Mouse (Mus musculus) hindbrain, embryonic 14.5 days (tissue): ENCODE measurements around the gene Ccdc78. TPM values are rescaled to one million over a fixed set of nuclear protein-coding genes. Genes with fewer than 3 reads are reported as not detected.
A peak's percentile ranks its signal among the peaks of the same experiment; 100 is the strongest.

ENCODE experiments used
- ATAC-seq: fragments of 200-750 bp; cut with Nextera tagmentation; 2 replicates; pipeline ENCODE4 v1.8.0; 2017; ENCODE audit warnings: moderate number of reproducible peaks, mild to moderate bottlenecking, moderate TSS enrichment, moderate library complexity; ENCODE audit not compliant: low FRiP score
- DNase-seq: peaks from one replicate; pipeline ENCODE4 v3.0.0-alpha.2; 2015; ENCODE audit warnings: low spot score
- H3K27ac ChIP-seq: fragments of 300-500 bp; sonication (generic); 2 replicates; pipeline ENCODE4 v1.5.1; 2014; ENCODE audit warnings: mild to moderate bottlenecking, moderate library complexity
- H3K27me3 ChIP-seq: fragments of 300-500 bp; sonication (generic); 2 replicates; pipeline ENCODE4 v1.6.1; 2014; ENCODE audit warnings: mild to moderate bottlenecking, low read length, mixed read lengths; ENCODE audit not compliant: control insufficient read depth, insufficient read depth
- H3K36me3 ChIP-seq: fragments of 300-500 bp; sonication (generic); replicated peaks from 2 replicates; pipeline ENCODE4 v1.6.1; 2014; ENCODE audit not compliant: control insufficient read depth, insufficient read depth
- H3K4me1 ChIP-seq: fragments of 300-500 bp; sonication (generic); replicated peaks from 2 replicates; pipeline ENCODE4 v1.6.1; 2014; ENCODE audit warnings: antibody characterized with exemption, low read length, mixed read lengths; ENCODE audit not compliant: control insufficient read depth, insufficient read depth
- H3K4me2 ChIP-seq: fragments of 300-500 bp; sonication (generic); replicated peaks from 2 replicates; pipeline ENCODE4 v1.6.1; 2014; ENCODE audit warnings: mild to moderate bottlenecking, moderate library complexity
- H3K4me3 ChIP-seq: fragments of 300-500 bp; sonication (generic); replicated peaks from 2 replicates; pipeline ENCODE4 v1.5.1; 2014; ENCODE audit warnings: mild to moderate bottlenecking, low read length
- H3K9ac ChIP-seq: fragments of 300-500 bp; sonication (generic); 2 replicates; pipeline ENCODE4 v1.6.1; 2014
- H3K9me3 ChIP-seq: fragments of 300-500 bp; sonication (generic); 2 replicates; pipeline ENCODE4 v1.6.1; 2016; ENCODE audit warnings: low read length; ENCODE audit not compliant: control insufficient read depth
- WGBS: fragments of 180-500 bp; shearing (Covaris S2); extraction: QIAGEN DNeasy Blood & Tissue Kit; methylation state at CpG from one replicate; pipeline ENCODE4 v1.1.7; 2014; 5-methylcytosine and 5-hydroxymethylcytosine counted together
- polyA plus RNA-seq: library from polyadenylated mRNA; unstranded; fragments of >200 nt; fragmentation: Nextera tagmentation; extraction: Ambion mirVana; gene quantifications from 2 replicates; pipeline ENCODE4 v1.2.1, GENCODE M21; 2014

The Ccdc78 gene
- polyA plus RNA-seq, 1 experiment from 2014 or later = 0.41 TPM

DNA sequence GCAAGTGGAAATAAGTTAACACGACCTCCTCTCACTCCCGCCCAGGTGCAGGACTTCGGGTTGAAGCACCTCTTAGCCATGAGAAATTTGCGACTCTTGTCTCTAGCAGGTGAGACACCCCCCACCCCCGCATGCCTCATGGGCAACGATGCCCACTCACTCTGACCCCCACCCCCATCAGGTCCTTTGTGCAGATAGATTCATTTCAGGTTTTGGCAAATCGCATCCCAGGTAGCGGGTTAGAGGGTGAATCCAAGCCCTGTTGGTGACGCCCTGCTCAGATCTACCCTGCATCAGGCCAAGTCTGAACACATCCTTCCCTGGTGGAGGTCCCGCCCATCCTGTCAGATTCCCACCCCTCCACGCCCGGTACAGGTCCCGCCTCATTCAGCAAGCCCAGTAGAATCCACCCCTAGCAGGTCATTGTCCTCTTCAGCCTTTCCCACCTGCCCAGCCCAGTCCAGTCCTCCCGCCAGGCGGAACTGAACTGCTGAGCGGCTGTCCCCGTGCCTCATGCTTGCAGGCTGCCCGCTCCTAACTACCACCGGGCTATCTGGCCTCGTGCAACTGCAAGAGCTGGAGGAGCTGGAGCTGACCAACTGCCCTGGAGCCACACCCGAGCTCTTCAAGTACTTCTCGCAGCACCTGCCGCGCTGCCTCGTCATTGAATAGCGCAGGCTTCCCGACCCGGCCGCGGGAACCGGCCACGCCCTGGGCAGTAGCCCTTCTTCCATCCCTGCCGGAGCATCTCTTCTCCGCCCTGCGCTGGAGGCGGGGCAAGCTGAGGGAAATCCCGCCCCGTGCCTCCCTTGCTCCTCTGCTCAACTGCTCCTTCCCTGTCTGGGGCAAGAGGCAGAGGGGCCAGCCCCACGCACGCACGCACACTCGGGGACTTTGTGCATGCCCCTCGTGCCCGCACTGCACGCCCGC is 32.7 kb downstream of the Ccdc78 start:
- ATAC-seq (no peak), DNase-seq (no peak)
- Histone ChIP-seq H3K27me3 (peaks cover 22% of the 10 kb centered on the region; the same call in 1 of the 2 replicates), H3K36me3 (peaks cover 44% of the 10 kb centered on the region), H3K27ac (no peak overlapping the region), H3K4me2 (no peak overlapping the region), H3K9ac (no peak overlapping the region), H3K9me3 (no peaks in the 10 kb centered on the region), H3K4me1 (peaks cover 4% of the 10 kb centered on the region), H3K4me3 (no peak overlapping the region)
- 11% methylated on average over 46 of the region's 46 CpGs for WGBS

DNA sequence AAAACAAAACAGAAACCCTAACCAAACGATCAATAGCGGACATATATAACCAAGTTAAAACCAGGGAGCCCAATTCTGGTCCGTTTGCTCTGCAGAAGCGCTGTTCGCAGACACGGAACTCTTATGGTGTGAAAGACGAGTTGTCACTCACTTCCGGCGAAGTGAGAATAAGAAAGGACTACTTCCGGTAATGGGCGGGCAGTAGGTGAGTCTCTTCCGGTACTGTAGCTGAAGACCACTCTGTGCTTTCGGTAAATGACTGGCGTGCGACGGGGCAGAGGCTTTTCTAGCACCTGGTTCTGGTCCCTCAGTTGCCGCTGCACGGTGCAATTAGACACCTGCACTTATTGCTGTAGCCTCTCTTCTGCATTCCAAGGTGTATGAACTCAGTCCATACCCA is 37.1 kb downstream of the Ccdc78 start, which contains the start of gene Wdr24:
TSS of gene Wdr24 (plus strand) at position 176 of the 400 bp plus-strand sequence.
- peaks cover 44% of the 10 kb centered on the region for H3K36me3 ChIP-seq

DNA sequence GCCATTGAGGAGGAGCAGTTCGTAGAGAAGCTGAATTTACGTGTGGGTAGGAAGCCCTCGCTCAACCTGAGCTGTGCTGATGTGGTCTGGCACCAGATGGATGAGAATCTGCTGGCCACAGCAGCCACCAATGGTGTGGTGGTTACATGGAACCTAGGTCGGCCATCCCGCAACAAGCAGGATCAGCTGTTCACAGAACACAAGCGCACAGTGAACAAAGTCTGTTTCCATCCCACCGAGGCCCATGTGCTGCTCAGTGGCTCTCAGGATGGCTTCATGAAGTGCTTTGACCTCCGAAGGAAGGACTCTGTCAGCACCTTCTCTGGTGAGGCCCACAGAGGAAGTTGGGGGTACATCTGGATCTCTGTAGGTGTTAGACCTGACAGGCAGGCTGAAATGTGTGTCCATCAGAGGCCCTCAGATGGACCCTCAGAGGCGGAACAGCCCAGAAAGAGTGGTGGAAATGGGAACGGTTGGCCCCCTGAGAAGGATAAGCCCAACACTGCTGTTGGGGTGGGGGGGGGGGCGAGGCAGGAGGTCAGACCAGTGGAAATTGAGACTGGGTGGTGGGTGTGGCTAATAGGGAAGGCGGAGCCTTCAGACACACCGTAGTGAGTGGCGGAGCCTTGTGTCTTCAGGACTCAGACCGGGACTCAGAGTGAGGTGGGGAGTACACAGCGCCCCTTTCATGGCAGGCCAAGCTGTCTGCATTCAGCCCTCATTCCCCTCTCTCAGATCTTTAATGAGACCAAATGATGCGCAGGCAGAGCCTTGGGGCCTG is 38.2 kb downstream of the Ccdc78 start:
- peak overlapping the region; percentile 82 for H3K9ac ChIP-seq
- ATAC-seq (no peak), DNase-seq (no peak)
- H3K4me3 ChIP-seq = peak overlapping the region; percentile 68
- no peaks in the 10 kb centered on the region for H3K9me3 ChIP-seq
- no peak overlapping the region for H3K27ac ChIP-seq
- peaks cover 35% of the 10 kb centered on the region for H3K4me1 ChIP-seq
- H3K36me3 ChIP-seq = peaks cover 33% of the 10 kb centered on the region
- WGBS = 77% methylated on average over 17 of the region's 17 CpGs
- H3K27me3 ChIP-seq = no peaks in the 10 kb centered on the region
- H3K4me2 ChIP-seq = peak overlapping the region; percentile 99

More for the DNA sequence above, 37.1 kb downstream of the Ccdc78 start, which contains the start of gene Wdr24:
- Histone ChIP-seq H3K27ac (peak within 1 kb of the TSS; percentile 76), H3K4me3 (peak within 1 kb of the TSS; percentile 68), H3K4me1 (peaks cover 32% of the 10 kb centered on the region), H3K9ac (peak within 1 kb of the TSS; percentile 82), H3K4me2 (peak within 1 kb of the TSS; percentile 99), H3K9me3 (no peaks in the 10 kb centered on the region), H3K27me3 (peaks cover 11% of the 10 kb centered on the region; the same call in 1 of the 2 replicates)
- ATAC-seq (peak; percentile 80), DNase-seq (peak; percentile 86)
- under 1% methylated on average over 18 of the region's 18 CpGs for WGBS

DNA sequence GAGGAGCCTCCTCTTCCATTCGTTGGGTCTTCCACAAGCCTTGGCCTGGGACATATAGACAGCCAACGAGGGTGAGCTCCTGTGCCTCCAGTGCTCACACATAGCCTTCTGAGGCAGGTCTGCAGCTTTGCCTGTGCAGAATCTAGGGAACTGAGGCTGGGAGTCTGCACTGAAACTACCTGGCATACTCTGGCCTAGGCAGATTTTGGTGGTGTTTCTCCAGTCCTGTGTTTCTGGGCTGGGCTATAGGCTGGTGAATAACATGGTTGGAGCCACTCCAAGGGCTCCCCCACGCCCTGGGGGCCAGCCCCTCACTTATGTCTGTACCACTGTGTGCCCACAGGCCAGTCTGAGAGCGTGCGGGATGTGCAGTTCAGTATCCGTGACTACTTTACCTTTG is 38.9 kb downstream of the Ccdc78 start:
- Histone ChIP-seq H3K4me2 (peak overlapping the region; percentile 99; the same call in 1 of the 2 replicates), H3K27me3 (no peaks in the 10 kb centered on the region), H3K9me3 (no peaks in the 10 kb centered on the region), H3K36me3 (peaks cover 31% of the 10 kb centered on the region), H3K27ac (no peak overlapping the region), H3K4me3 (no peak overlapping the region), H3K4me1 (peaks cover 42% of the 10 kb centered on the region), H3K9ac (no peak overlapping the region)
- 88% methylated on average over 6 of the region's 6 CpGs for WGBS
- no peak for ATAC-seq
- no peak for DNase-seq

DNA sequence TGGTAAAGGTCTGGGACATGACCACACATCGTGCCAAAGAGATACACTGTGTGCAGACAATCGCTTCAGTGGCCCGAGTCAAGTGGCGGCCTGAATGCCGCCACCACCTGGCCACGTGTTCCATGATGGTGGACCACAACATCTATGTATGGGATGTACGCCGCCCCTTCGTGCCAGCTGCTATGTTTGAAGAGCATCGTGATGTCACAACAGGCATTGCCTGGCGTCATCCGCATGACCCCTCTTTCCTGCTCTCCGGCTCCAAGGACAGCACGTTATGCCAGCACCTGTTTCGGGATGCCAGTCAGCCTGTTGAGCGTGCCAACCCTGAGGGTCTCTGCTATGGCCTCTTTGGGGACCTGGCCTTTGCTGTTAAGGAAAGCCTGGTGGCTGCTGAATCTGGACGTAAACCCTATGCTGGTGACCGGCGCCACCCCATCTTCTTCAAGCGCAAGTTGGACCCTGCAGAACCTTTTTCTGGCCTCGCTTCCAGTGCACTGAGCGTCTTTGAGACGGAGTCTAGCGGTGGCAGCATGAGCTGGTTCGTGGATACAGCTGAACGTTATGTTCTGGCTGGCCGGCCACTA is 39.7 kb downstream of the Ccdc78 start:
- no peak for ATAC-seq
- H3K9me3 ChIP-seq = no peaks in the 10 kb centered on the region
- H3K4me3 ChIP-seq = no peak overlapping the region
- no peak overlapping the region for H3K9ac ChIP-seq
- 96% methylated on average over 27 of the region's 27 CpGs for WGBS
- no peak overlapping the region for H3K27ac ChIP-seq
- peaks cover 49% of the 10 kb centered on the region for H3K4me1 ChIP-seq
- H3K36me3 ChIP-seq = peaks cover 38% of the 10 kb centered on the region
- no peak overlapping the region for H3K4me2 ChIP-seq
- no peak for DNase-seq
- H3K27me3 ChIP-seq = no peaks in the 10 kb centered on the region

DNA sequence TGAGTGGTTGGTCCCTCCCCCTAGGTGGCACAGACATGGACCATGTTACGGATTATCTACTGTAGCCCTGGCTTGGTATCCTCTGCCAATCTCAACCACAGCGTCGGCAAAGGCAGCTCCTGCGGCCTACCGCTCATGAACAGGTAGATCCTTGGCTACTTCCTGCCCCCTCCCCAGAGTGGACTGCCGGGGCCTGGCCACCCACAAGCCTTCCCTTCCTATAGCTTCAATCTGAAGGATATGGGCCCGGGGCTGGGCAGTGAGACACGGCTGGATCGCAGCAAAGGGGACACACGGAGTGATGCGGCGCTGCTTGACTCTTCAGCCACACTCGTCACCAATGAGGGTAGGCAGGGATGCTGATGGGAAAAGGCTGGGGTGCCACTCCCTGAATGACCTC is 40.6 kb downstream of the Ccdc78 start:
- DNase-seq = no peak
- H3K27ac ChIP-seq = no peak overlapping the region
- no peaks in the 10 kb centered on the region for H3K9me3 ChIP-seq
- peaks cover 45% of the 10 kb centered on the region for H3K36me3 ChIP-seq
- H3K4me2 ChIP-seq = no peak overlapping the region
- H3K27me3 ChIP-seq = no peaks in the 10 kb centered on the region
- no peak for ATAC-seq
- H3K4me3 ChIP-seq = no peak overlapping the region
- peaks cover 58% of the 10 kb centered on the region for H3K4me1 ChIP-seq
- 95% methylated on average over 13 of the region's 13 CpGs for WGBS
- H3K9ac ChIP-seq = no peak overlapping the region

DNA sequence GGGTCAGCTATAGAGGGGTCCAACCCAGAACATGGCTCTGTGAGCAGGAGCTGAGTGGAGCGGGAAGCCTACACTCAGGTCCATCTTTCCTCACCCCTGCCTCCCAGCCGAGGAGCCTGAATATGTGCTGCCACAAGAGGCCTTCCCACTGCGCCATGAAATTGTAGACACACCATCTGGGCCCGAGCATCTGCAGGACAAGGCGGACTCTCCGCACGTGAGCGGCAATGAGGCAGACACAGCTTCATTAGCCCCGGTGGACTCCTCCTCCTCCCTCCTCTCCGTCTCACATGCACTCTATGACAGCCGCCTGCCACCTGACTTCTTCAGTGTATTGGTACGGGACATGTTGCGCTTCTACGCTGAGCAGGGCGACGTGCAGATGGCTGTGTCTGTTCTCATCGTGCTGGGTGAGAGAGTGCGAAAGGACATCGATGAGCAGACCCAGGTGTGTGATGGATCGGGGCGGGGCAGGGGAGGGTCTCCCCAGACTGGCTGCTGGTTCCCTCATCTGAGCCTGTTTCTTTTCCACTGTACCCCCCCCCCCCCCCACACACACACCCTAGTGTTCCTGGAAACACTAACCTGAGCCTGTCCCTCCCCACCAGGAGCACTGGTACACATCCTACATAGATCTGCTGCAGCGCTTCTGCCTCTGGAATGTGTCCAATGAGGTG is 41.3 kb downstream of the Ccdc78 start:
- no peak overlapping the region for H3K4me2 ChIP-seq
- ATAC-seq (no peak), DNase-seq (no peak)
- H3K27ac ChIP-seq = no peak overlapping the region
- H3K9me3 ChIP-seq = no peaks in the 10 kb centered on the region
- H3K9ac ChIP-seq = 0 out of 2 replicates have a peak overlapping the region, but pooled peaks have one; percentile 90
- H3K4me3 ChIP-seq = no peak overlapping the region
- H3K36me3 ChIP-seq = peaks cover 45% of the 10 kb centered on the region
- H3K4me1 ChIP-seq = peaks cover 61% of the 10 kb centered on the region
- no peaks in the 10 kb centered on the region for H3K27me3 ChIP-seq
- WGBS = 91% methylated on average over 22 of the region's 22 CpGs

DNA sequence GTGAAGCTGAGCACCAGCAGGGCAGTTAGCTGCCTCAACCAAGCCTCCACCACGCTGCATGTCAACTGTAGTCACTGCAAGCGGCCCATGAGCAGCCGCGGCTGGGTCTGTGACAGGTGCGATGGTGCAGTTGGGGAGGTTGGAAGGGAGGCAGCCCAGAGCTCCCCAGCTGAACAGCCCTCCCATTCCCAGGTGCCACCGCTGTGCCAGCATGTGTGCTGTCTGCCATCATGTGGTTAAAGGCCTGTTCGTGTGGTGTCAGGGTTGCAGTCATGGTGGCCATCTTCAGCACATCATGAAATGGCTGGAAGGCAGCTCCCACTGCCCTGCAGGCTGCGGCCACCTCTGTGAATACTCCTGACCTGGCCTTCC is 41.8 kb downstream of the Ccdc78 start:
- no peaks in the 10 kb centered on the region for H3K27me3 ChIP-seq
- H3K27ac ChIP-seq = peak overlapping the region; percentile 92; the same call in 1 of the 2 replicates
- ATAC-seq = no peak
- H3K4me1 ChIP-seq = peaks cover 61% of the 10 kb centered on the region
- peak overlapping the region; percentile 90 for H3K9ac ChIP-seq
- H3K9me3 ChIP-seq = no peaks in the 10 kb centered on the region
- 84% methylated on average over 8 of the region's 8 CpGs for WGBS
- peak overlapping the region; percentile 95 for H3K4me2 ChIP-seq
- no peak for DNase-seq
- peak overlapping the region; percentile 62 for H3K4me3 ChIP-seq
- H3K36me3 ChIP-seq = peaks cover 45% of the 10 kb centered on the region
